Mouse (Mus musculus) stomach, embryonic 15.5 days (tissue): ENCODE measurements at regions not wholly inside any gene's neighbourhood (a gene's known extent, or its start where the extent isn't known, plus 50 kb on each side); places are given as distances from the start of the nearest gene placed in this dataset.

Source experiments
- ATAC-seq: fragments of 200-750 bp; cut with Nextera tagmentation; 2 replicates; pipeline ENCODE4 v1.8.0; 2017; ENCODE audit warnings: low read depth, moderate number of reproducible peaks, moderate TSS enrichment; ENCODE audit not compliant: insufficient read depth, low FRiP score
- H3K27ac ChIP-seq: fragments of 300-500 bp; sonication (generic); 2 replicates; pipeline ENCODE4 v1.5.1; 2015; ENCODE audit warnings: mild to moderate bottlenecking, inconsistent platforms
- H3K27me3 ChIP-seq: fragments of 300-500 bp; sonication (generic); replicated peaks from 2 replicates; pipeline ENCODE4 v1.6.1; 2015; ENCODE audit warnings: inconsistent platforms
- H3K36me3 ChIP-seq: fragments of 300-500 bp; sonication (generic); 2 replicates; pipeline ENCODE4 v1.6.1; 2015; ENCODE audit warnings: inconsistent platforms
- H3K4me1 ChIP-seq: fragments of 300-500 bp; sonication (generic); 2 replicates; pipeline ENCODE4 v1.6.1; 2015; ENCODE audit warnings: inconsistent platforms
- H3K4me2 ChIP-seq: fragments of 300-500 bp; sonication (generic); 2 replicates; pipeline ENCODE4 v1.6.1; 2015; ENCODE audit warnings: mild to moderate bottlenecking, inconsistent platforms
- H3K4me3 ChIP-seq: fragments of 300-500 bp; sonication (generic); replicated peaks from 2 replicates; pipeline ENCODE4 v1.5.1; 2015; ENCODE audit warnings: inconsistent platforms
- H3K9ac ChIP-seq: fragments of 300-500 bp; sonication (generic); 2 replicates; pipeline ENCODE4 v1.6.1; 2015; ENCODE audit warnings: inconsistent platforms
- H3K9me3 ChIP-seq: fragments of 300-500 bp; sonication (generic); 2 replicates; pipeline ENCODE4 v1.6.1; 2016; ENCODE audit warnings: inconsistent platforms
- WGBS: fragments of 180-500 bp; shearing (Covaris S2); methylation state at CpG from one replicate; pipeline ENCODE4 v1.1.7; 2015; 5-methylcytosine and 5-hydroxymethylcytosine counted together

DNA sequence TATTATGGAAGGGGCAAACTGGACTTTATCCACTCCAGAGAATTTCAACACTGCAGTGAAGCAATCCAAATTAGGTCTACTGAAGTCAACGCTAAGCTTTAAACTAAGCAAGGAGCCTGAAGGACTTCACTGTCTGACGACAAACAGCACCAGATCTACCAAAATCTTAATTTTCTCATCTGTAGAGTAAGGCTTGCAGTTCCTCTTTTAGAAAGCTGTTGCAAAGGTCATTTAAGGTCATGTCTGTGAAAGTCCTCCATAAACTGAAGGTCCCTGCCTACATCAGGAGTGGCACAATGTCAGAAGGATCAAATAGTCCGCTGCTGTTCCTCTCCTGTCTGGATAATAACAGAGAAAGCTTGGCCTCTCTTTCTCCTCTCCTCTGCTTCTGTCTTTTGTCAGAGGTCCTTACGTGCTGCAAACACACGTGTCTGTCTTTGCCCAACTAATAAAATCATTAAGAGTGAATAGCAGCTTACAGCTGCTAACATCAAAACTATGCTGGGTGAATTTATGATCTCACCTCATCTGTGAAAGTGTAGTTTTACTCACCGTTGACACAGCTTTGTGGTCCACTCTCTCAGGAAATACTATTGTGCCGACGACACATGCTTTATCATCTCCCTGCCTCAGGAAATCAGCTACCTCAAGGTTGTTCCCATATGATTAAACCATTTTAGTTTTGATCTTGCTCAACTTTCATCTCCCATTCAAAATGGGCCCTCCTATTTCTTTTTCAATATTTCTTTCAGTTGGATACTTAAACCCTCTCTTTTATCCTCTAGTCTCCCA lies 117.9 kb upstream of the Tas2r134 start:
- H3K4me2 ChIP-seq, result no peak overlapping the region
- H3K27me3 ChIP-seq, result no peaks in the 10 kb centered on the region
- no peaks in the 10 kb centered on the region for H3K9me3 ChIP-seq
- no peak overlapping the region for H3K9ac ChIP-seq
- no peak for ATAC-seq
- H3K4me3 ChIP-seq, result no peak overlapping the region
- no peaks in the 10 kb centered on the region for H3K4me1 ChIP-seq
- 52% methylated on average over 8 of the region's 8 CpGs for WGBS
- no peak overlapping the region for H3K27ac ChIP-seq
- no peaks in the 10 kb centered on the region for H3K36me3 ChIP-seq

DNA sequence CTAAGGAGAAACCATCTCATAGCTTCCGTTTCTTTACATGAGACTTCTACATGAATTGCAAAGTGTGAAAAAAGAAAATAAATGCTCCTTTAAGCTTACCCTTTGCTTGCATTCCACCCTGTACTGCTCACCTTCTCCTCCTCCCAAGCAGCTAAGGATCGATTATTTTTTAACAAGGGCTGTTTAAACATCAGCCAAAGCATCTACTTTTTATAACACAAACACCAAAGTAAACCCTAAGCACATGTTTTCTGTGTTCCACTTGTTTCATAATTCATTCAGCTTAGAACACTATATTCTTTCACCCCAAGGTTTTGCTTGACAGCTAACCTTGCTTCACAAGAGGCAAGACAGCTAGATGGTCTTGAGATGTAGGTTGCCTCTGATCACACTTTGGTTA lies 129.4 kb upstream of the Tas2r134 start:
- Histone ChIP-seq H3K36me3 (no peaks in the 10 kb centered on the region), H3K4me2 (no peak overlapping the region), H3K27me3 (no peaks in the 10 kb centered on the region), H3K9me3 (no peaks in the 10 kb centered on the region), H3K27ac (no peak overlapping the region), H3K9ac (no peak overlapping the region), H3K4me3 (no peak overlapping the region), H3K4me1 (no peaks in the 10 kb centered on the region)
- ATAC-seq, result no peak
- 81% methylated on average over 2 of the region's 2 CpGs for WGBS

DNA sequence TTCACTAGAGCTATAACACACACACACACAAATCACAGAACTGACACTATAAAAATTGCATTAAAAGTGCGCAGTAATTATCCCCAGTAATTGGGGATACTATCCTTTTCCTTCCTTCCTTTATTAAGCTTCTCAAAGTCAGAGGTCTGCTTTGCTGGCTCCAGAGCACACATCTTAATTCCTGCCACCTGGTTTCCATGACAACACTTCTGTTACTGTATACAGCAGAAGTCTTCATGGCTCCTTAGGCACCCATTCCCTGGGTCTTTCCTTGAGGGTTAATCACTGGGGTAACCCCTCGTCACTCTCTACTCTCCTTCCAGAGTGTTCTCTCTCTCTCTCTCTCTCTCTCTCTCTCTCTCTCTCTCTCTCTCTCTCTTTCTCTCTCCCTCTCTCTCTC lies 153.6 kb upstream of the Tas2r134 start:
- H3K27ac ChIP-seq, result no peak overlapping the region
- H3K4me2 ChIP-seq, result no peak overlapping the region
- H3K9ac ChIP-seq, result no peak overlapping the region
- 74% methylated on average over 2 of the region's 2 CpGs for WGBS
- no peak for ATAC-seq
- no peaks in the 10 kb centered on the region for H3K9me3 ChIP-seq
- H3K27me3 ChIP-seq, result no peaks in the 10 kb centered on the region
- no peaks in the 10 kb centered on the region for H3K4me1 ChIP-seq
- H3K36me3 ChIP-seq, result no peaks in the 10 kb centered on the region
- no peak overlapping the region for H3K4me3 ChIP-seq

GRCm38 (mm10) chr2:51467027-51467694 lies 160.2 kb upstream of the Tas2r134 start:
- Histone ChIP-seq H3K9me3 (no peaks in the 10 kb centered on the region), H3K27me3 (no peaks in the 10 kb centered on the region), H3K36me3 (no peaks in the 10 kb centered on the region), H3K4me2 (no peak overlapping the region), H3K9ac (no peak overlapping the region), H3K27ac (no peak overlapping the region), H3K4me3 (no peak overlapping the region), H3K4me1 (no peaks in the 10 kb centered on the region)
- no peak for ATAC-seq
- WGBS, result 69% methylated on average over 7 of the region's 7 CpGs

- Histone ChIP-seq H3K27ac (no peak overlapping the region), H3K4me3 (no peak overlapping the region), H3K4me1 (no peaks in the 10 kb centered on the region; the same call in 1 of the 2 replicates), H3K4me2 (no peak overlapping the region), H3K27me3 (no peaks in the 10 kb centered on the region), H3K9me3 (no peaks in the 10 kb centered on the region), H3K9ac (no peak overlapping the region), H3K36me3 (no peaks in the 10 kb centered on the region)
- no peak for ATAC-seq
- WGBS, result 88% methylated on average over 7 of the region's 7 CpGs
Measured at GRCm38 (mm10) chr2:51466003-51466402, 161.3 kb upstream of the Tas2r134 start.

DNA sequence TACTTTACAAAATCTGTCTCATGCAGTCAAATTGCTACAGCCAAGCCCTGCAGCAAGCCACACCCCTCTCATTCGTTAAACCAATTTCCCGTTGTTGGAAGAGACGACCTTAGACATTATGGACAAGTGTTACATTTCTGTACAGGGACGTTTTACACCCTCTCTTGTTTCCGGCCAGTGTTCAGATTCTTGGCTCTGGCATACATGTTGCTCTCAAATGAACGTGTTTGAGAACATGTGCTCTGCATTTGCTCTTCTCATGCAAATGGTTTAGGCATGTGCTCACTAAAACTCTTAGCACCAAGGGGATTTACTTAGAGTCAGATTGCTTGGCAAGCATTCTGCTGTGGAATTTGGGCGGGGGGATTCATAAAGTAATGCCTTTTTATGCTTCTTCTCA lies 161.7 kb upstream of the Tas2r134 start:
- Histone ChIP-seq H3K9me3 (no peaks in the 10 kb centered on the region), H3K27me3 (no peaks in the 10 kb centered on the region), H3K4me1 (no peaks in the 10 kb centered on the region; the same call in 1 of the 2 replicates), H3K9ac (no peak overlapping the region), H3K27ac (no peak overlapping the region), H3K36me3 (no peaks in the 10 kb centered on the region), H3K4me2 (no peak overlapping the region), H3K4me3 (no peak overlapping the region)
- 59% methylated on average over 7 of the region's 7 CpGs for WGBS
- no peak for ATAC-seq

GRCm38 (mm10) chr2:51464356-51464755 lies 163.0 kb upstream of the Tas2r134 start:
- H3K4me3 ChIP-seq, result no peak overlapping the region
- 67% methylated on average over 2 of the region's 2 CpGs for WGBS
- H3K27me3 ChIP-seq, result no peaks in the 10 kb centered on the region
- ATAC-seq, result no peak
- H3K4me2 ChIP-seq, result no peak overlapping the region
- no peak overlapping the region for H3K9ac ChIP-seq
- no peaks in the 10 kb centered on the region for H3K9me3 ChIP-seq
- H3K27ac ChIP-seq, result no peak overlapping the region
- H3K36me3 ChIP-seq, result no peaks in the 10 kb centered on the region
- H3K4me1 ChIP-seq, result no peaks in the 10 kb centered on the region; the same call in 1 of the 2 replicates

- Histone ChIP-seq H3K9ac (no peak overlapping the region), H3K27me3 (no peaks in the 10 kb centered on the region), H3K9me3 (no peaks in the 10 kb centered on the region), H3K36me3 (no peaks in the 10 kb centered on the region), H3K4me3 (no peak overlapping the region), H3K4me2 (no peak overlapping the region), H3K4me1 (no peaks in the 10 kb centered on the region; the same call in 1 of the 2 replicates), H3K27ac (no peak overlapping the region)
- no peak for ATAC-seq
- WGBS, result 68% methylated on average over 2 of the region's 2 CpGs
Measured at GRCm38 (mm10) chr2:51460896-51461295, 166.4 kb upstream of the Tas2r134 start.

DNA sequence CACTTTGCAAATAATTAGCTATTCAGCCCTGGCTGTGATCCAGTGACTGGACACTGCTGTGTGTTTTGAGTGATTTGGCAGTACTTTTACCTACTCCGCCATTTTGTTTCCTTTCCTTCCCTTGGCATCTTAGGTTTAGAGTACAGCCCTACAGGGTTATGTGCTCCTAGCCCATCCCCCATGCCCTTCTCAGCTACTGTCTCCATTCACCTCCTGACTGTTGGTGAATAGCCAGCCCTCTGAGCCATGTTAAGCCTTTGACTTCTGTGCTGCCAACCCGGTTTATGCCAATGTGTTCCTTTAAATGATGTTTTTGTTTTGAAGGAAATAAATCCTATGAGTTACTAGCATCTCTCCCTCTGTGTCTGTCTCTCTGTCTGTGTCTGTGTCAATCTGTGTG lies 167.8 kb upstream of the Tas2r134 start:
- H3K4me1 ChIP-seq, result no peaks in the 10 kb centered on the region; the same call in 1 of the 2 replicates
- no peak overlapping the region for H3K9ac ChIP-seq
- H3K4me3 ChIP-seq, result no peak overlapping the region
- H3K36me3 ChIP-seq, result no peaks in the 10 kb centered on the region
- no peaks in the 10 kb centered on the region for H3K27me3 ChIP-seq
- 85% methylated on average over 2 of the region's 2 CpGs for WGBS
- no peak overlapping the region for H3K27ac ChIP-seq
- no peaks in the 10 kb centered on the region for H3K9me3 ChIP-seq
- no peak for ATAC-seq
- no peak overlapping the region for H3K4me2 ChIP-seq

GRCm38 (mm10) chr2:51457717-51458116 lies 169.6 kb upstream of the Tas2r134 start:
- Histone ChIP-seq H3K4me2 (no peak overlapping the region), H3K4me3 (no peak overlapping the region), H3K9me3 (no peaks in the 10 kb centered on the region), H3K27ac (no peak overlapping the region), H3K36me3 (no peaks in the 10 kb centered on the region), H3K4me1 (no peaks in the 10 kb centered on the region; the same call in 1 of the 2 replicates), H3K9ac (no peak overlapping the region), H3K27me3 (no peaks in the 10 kb centered on the region)
- no peak for ATAC-seq
- 83% methylated on average over 2 of the region's 2 CpGs for WGBS

- Histone ChIP-seq H3K4me3 (no peak overlapping the region), H3K4me1 (no peaks in the 10 kb centered on the region), H3K9ac (no peak overlapping the region), H3K27me3 (no peaks in the 10 kb centered on the region), H3K9me3 (no peaks in the 10 kb centered on the region), H3K36me3 (no peaks in the 10 kb centered on the region), H3K4me2 (no peak overlapping the region), H3K27ac (no peak overlapping the region)
- 66% methylated on average over 7 of the region's 7 CpGs for WGBS
- no peak for ATAC-seq
Measured at GRCm38 (mm10) chr2:51452816-51453215, 174.5 kb upstream of the Tas2r134 start.

DNA sequence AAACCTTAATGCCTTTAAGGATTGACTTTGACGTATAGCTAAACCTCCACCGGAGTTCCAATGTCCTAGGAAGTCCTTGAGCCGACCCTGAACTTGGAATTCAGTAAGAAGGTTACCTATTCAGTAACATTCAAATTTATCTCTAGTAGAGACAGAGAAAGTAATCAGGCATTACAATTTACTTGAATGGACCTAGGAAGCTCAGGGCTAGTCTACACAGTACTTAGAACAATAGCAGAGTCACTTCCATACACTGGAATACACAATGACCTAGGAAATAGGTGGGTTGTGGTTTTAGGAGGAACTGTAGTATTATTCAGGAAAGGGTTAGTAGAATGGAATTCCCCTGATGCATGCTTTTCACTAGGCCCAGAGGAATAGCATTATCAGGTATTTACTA lies 179.2 kb upstream of the Tas2r134 start:
- Histone ChIP-seq H3K4me1 (no peaks in the 10 kb centered on the region), H3K9ac (no peak overlapping the region), H3K4me2 (no peak overlapping the region), H3K36me3 (no peaks in the 10 kb centered on the region), H3K9me3 (no peaks in the 10 kb centered on the region), H3K4me3 (no peak overlapping the region), H3K27ac (no peak overlapping the region), H3K27me3 (no peaks in the 10 kb centered on the region)
- WGBS, result 96% methylated on average over 3 of the region's 3 CpGs
- no peak for ATAC-seq
